Mouse (Mus musculus): ENCODE results near the gene Sbf1. TPM values are rescaled to one million over a fixed set of nuclear protein-coding genes. Genes with fewer than 3 reads are reported as not detected.

Sbf1 gene
- 100 and 128 TPM in 2 replicates for total RNA-seq (2014; fragmentation: Nextera tagmentation)
- 40.5 and 42.5 TPM in 2 replicates for total RNA-seq (2017)
- polyA plus RNA-seq (2012) = 104 and 145 TPM in 2 replicates

DNA sequence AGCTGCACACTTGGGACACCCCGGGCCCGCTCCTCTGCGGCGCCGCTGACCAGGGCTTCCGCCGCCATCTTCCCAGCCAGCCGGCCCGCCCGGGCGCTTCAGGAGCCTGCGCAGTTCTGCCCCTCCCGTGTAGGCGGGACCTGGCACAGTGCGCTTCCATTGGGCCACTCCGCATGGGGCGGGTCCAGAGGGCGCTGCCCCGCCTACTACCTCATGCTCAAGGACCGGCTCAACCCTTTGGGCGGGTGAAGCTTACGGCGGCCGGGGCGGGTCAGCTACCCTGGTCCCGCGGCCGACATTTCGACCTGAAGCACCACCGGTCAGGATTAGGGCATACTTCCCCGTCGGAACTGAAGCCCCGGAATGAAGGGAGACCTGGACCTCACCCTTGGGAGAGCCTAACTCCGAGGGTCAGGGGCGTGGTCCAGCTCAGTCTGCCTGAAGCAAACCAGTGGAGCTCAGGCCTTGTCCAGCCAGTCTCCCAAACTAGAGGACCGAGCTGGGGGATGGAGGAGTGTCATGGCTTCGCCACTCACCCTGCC lies at the start of gene Sbf1:
Gene Sbf1, minus strand, starts transcription at position 122 of the 542 bp plus-strand sequence.
- peak; percentile 99 for ATAC-seq (ENCODE audit: extremely low read depth, insufficient number of reproducible peaks, low FRiP score, poor library complexity, severe bottlenecking)
- no peaks in the 10 kb centered on the region for H3K9me3 ChIP-seq (replicated peaks)
- H3K4me1 ChIP-seq (ENCODE audit: insufficient read depth, low read depth, low read length) = peaks cover 48% of the 10 kb centered on the region
- TF ChIP-seq POLR2AphosphoS5 (IDR thresholded peaks at IDR 0.05; ENCODE audit: insufficient replicate concordance, low read depth, low read length) = no peak
- H3K36me3 ChIP-seq (replicated peaks) = peaks cover 32% of the 10 kb centered on the region
- no peaks in the 10 kb centered on the region; the same call in none of the 2 replicates for H3K27me3 ChIP-seq (ENCODE audit: insufficient read depth, low read length)
- H3K4me3 ChIP-seq (ENCODE audit: low read depth, low read length) = peak within 1 kb of the TSS; percentile 96
- DNase-seq (ENCODE audit: low spot score) = peak; percentile 96

DNA sequence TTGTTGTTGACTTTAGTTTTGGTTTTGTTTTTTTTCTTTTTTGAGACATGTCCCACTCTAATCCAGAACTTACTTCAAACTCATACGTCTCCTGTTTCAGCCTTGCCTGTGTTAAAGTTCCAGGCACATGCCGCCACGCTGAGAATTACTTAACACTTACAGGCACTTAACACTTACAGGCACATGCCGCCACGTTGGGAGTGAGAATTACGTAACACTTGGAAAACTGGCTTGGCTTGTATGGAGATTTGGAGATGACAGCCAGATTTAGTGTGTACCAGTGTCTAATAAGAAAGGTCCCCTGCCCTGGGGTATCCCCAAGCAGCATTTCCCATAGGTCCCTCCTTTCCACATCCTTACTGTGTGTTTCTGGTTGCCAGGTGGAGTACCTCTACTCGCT lies 47.9 kb upstream of the Sbf1 start:
- no peaks in the 10 kb centered on the region for H3K27me3 ChIP-seq (ENCODE audit: insufficient read depth, low read length)
- TF ChIP-seq CTCF (IDR thresholded peaks at IDR 0.05; ENCODE audit: low read depth, low read length) (no peak), TAL1 (conservative IDR thresholded peaks at IDR 0.05; ENCODE audit: low read depth, low read length) (no peak), GATA2 (IDR thresholded peaks at IDR 0.05; ENCODE audit: borderline replicate concordance, low read depth, low read length) (no peak), GATA1 (IDR thresholded peaks at IDR 0.05; ENCODE audit: borderline replicate concordance, low read length) (no peak), POLR2AphosphoS5 (IDR thresholded peaks at IDR 0.05; ENCODE audit: insufficient replicate concordance, low read depth, low read length) (no peak)
- peaks cover 99% of the 10 kb centered on the region for H3K36me3 ChIP-seq (replicated peaks)
- peaks cover 16% of the 10 kb centered on the region for H3K4me1 ChIP-seq (ENCODE audit: insufficient read depth, low read depth, low read length)
- H3K4me3 ChIP-seq (ENCODE audit: low read depth, low read length) = no peak overlapping the region
- no peak for ATAC-seq (ENCODE audit: extremely low read depth, insufficient number of reproducible peaks, low FRiP score, poor library complexity, severe bottlenecking)
- no peak for DNase-seq (ENCODE audit: low spot score)
- no peaks in the 10 kb centered on the region for H3K9me3 ChIP-seq (replicated peaks)

- Histone ChIP-seq H3K9me3 (replicated peaks) (no peaks in the 10 kb centered on the region), H3K27me3 (ENCODE audit: insufficient read depth, low read length) (no peaks in the 10 kb centered on the region), H3K4me3 (ENCODE audit: low read depth, low read length) (no peak overlapping the region), H3K36me3 (replicated peaks) (peaks cover 74% of the 10 kb centered on the region), H3K4me1 (ENCODE audit: insufficient read depth, low read depth, low read length) (peaks cover 39% of the 10 kb centered on the region)
- ATAC-seq (ENCODE audit: extremely low read depth, insufficient number of reproducible peaks, low FRiP score, poor library complexity, severe bottlenecking) (no peak), DNase-seq (ENCODE audit: low spot score) (no peak)
- no peak for TF ChIP-seq GATA2 (IDR thresholded peaks at IDR 0.05; ENCODE audit: borderline replicate concordance, low read depth, low read length)
- TF ChIP-seq POLR2AphosphoS5 (IDR thresholded peaks at IDR 0.05; ENCODE audit: insufficient replicate concordance, low read depth, low read length) = no peak
Measured at GRCm38 (mm10) chr15:89358784-89359183, 43.7 kb upstream of the Sbf1 start.

DNA sequence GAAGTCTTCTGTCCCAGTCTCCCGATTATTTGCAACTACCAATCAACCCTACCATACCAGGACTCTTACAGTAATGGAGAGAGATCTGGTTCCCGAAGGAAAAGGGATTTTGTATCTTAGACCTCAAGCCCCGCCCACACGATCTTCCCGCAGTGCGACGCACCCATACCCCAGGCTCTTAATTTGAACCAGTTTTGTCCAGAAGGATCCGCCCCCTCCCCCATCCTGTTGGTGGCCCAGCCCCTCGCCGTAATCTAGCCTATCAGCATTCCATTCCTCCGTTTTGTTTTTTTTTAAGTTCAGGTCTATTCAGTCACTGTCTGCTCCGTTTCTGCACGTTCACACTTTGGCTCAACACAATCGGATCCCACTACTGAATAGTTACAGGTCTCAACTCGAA lies 41.3 kb upstream of the Sbf1 start:
- ATAC-seq (ENCODE audit: extremely low read depth, insufficient number of reproducible peaks, low FRiP score, poor library complexity, severe bottlenecking) (peak; percentile 74), DNase-seq (ENCODE audit: low spot score) (peak; percentile 78)
- Histone ChIP-seq H3K4me3 (ENCODE audit: low read depth, low read length) (peak overlapping the region; percentile 78), H3K36me3 (replicated peaks) (peaks cover 74% of the 10 kb centered on the region), H3K9me3 (replicated peaks) (no peaks in the 10 kb centered on the region), H3K27me3 (ENCODE audit: insufficient read depth, low read length) (no peaks in the 10 kb centered on the region), H3K4me1 (ENCODE audit: insufficient read depth, low read depth, low read length) (peaks cover 44% of the 10 kb centered on the region)
- TF ChIP-seq GATA1 (IDR thresholded peaks at IDR 0.05; ENCODE audit: borderline replicate concordance, low read length) = no peak
- no peak for TF ChIP-seq CTCF (IDR thresholded peaks at IDR 0.05; ENCODE audit: low read depth, low read length)
- TF ChIP-seq GATA2 (IDR thresholded peaks at IDR 0.05; ENCODE audit: borderline replicate concordance, low read depth, low read length) = no peak
- TF ChIP-seq POLR2AphosphoS5 (IDR thresholded peaks at IDR 0.05; ENCODE audit: insufficient replicate concordance, low read depth, low read length) = no peak

DNA sequence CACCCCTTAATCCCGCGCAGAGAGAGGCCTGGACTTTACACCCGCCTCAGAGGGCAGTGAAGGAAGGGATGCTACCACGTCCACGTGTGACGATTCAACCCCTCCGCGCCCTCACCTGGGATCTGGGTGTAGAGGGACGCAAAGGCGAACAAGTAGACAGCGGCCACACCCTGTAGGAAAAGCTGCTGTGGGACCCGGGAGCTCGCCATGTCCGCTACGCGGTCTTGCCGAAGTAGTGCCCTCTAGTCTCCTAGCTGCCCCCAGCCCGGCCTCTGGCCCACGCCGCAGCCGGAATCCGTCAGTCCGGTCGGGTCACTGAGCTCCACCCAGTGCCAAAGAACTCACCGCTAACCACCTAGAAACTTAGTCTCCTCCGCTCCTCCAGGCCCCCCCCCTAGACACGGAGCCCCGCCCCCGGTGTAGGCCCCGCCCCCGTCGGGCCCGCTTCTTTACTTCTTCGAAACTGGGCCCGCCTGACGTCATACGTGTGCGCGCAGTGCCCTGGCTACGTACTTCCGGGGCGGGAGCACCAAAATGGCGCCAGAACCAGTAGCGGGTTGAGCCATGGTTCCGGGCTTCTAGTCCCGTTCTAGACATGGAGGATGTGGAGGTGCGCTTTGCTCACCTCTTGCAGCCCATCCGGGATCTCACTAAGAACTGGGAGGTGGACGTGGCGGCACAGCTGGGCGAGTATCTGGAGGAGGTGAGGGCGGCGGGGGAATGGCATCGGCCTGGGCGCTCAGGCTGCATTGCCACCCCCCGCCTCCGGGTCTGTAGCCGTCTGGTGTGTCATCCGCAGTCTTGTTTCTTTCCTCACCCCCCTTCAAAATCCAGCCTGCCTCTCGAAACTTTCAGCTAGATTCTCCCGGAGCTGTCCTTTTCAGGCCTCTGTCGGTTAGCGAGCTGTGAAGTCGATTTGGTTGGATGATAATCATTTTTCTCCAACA lies 40.4 kb upstream of the Sbf1 start, which contains the start of the genes Lmf2 and Ncaph2:
Gene Lmf2, minus strand, starts transcription at position 419 of the 947 bp plus-strand sequence.
Gene Ncaph2, plus strand, starts transcription at position 479 of the 947 bp plus-strand sequence.
- peaks cover 44% of the 10 kb centered on the region for H3K4me1 ChIP-seq (ENCODE audit: insufficient read depth, low read depth, low read length)
- no peaks in the 10 kb centered on the region for H3K27me3 ChIP-seq (ENCODE audit: insufficient read depth, low read length)
- no peaks in the 10 kb centered on the region for H3K9me3 ChIP-seq (replicated peaks)
- peak; percentile 96 for DNase-seq (ENCODE audit: low spot score)
- peak; percentile 79 for ATAC-seq (ENCODE audit: extremely low read depth, insufficient number of reproducible peaks, low FRiP score, poor library complexity, severe bottlenecking)
- TF ChIP-seq CTCF (IDR thresholded peaks at IDR 0.05; ENCODE audit: low read depth, low read length) (no peak), TAL1 (conservative IDR thresholded peaks at IDR 0.05; ENCODE audit: low read depth, low read length) (no peak), GATA2 (IDR thresholded peaks at IDR 0.05; ENCODE audit: borderline replicate concordance, low read depth, low read length) (no peak), GATA1 (IDR thresholded peaks at IDR 0.05; ENCODE audit: borderline replicate concordance, low read length) (no peak), POLR2AphosphoS5 (IDR thresholded peaks at IDR 0.05; ENCODE audit: insufficient replicate concordance, low read depth, low read length) (no peak)
- peak within 1 kb of the TSS; percentile 78 for H3K4me3 ChIP-seq (ENCODE audit: low read depth, low read length)
- peaks cover 74% of the 10 kb centered on the region for H3K36me3 ChIP-seq (replicated peaks)

- no peak for DNase-seq (ENCODE audit: low spot score)
- H3K36me3 ChIP-seq (replicated peaks) = peaks cover 72% of the 10 kb centered on the region
- ATAC-seq (ENCODE audit: extremely low read depth, insufficient number of reproducible peaks, low FRiP score, poor library complexity, severe bottlenecking) = no peak
Measured at GRCm38 (mm10) chr15:89354455-89354854, 39.3 kb upstream of the Sbf1 start.

More at GRCm38 (mm10) chr15:89354455-89354854, 39.3 kb upstream of the Sbf1 start:
- peaks cover 40% of the 10 kb centered on the region for H3K4me1 ChIP-seq (ENCODE audit: insufficient read depth, low read depth, low read length)
- TF ChIP-seq TAL1 (conservative IDR thresholded peaks at IDR 0.05; ENCODE audit: low read depth, low read length) (no peak), POLR2AphosphoS5 (IDR thresholded peaks at IDR 0.05; ENCODE audit: insufficient replicate concordance, low read depth, low read length) (no peak), GATA1 (IDR thresholded peaks at IDR 0.05; ENCODE audit: borderline replicate concordance, low read length) (no peak), CTCF (IDR thresholded peaks at IDR 0.05; ENCODE audit: low read depth, low read length) (no peak), GATA2 (IDR thresholded peaks at IDR 0.05; ENCODE audit: borderline replicate concordance, low read depth, low read length) (no peak)
- no peaks in the 10 kb centered on the region for H3K9me3 ChIP-seq (replicated peaks)
- no peaks in the 10 kb centered on the region for H3K27me3 ChIP-seq (ENCODE audit: insufficient read depth, low read length)
- peak overlapping the region; percentile 78 for H3K4me3 ChIP-seq (ENCODE audit: low read depth, low read length)

All from G1E (cell line).